Mouse (Mus musculus): ENCODE measurements at regions not wholly inside any gene's neighbourhood (a gene's known extent, or its start where the extent isn't known, plus 50 kb on each side); places are given as distances from the start of the nearest gene placed in this dataset.
"Not testable (repeated sequence)": the region's sequence is repeated elsewhere in the genome, so short reads cannot be mapped to it uniquely, and the experiment has no call there.

DNA sequence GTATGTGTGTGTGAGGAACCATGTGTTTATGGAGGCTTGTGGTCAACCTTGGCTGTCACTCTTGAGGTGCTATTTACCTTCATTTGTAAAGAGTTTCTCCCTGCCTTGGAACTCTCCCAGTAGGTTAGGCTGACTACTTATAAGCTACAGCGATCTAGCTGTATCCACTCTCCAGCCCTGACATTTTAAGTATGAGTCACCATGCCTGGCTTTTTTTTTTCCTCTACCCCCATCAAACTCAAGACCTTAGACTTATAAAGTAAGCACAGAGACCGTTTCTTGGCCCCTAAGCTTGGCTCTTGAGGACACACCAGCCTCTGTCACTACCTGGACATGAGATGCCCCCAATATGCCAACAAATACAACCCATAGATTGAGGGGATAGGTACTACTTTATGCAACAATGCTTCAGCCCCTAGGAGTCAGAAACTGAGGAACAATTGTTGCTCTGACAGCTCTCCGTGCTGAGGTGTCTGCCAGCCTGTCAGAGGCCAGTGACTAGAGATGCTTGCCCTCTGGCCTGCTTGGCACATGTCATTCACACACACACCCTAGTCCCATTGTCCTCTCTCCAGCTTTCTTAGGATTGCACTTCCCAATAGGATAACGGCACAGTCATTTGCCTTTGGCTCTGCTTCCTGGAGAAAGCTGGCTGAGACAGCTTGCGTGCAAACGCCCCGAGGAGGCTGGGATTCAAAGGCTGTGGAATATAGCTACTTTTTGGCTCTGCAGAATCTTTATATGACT is 193.8 kb upstream of the Prok2 start:
- Histone ChIP-seq H3K27me3 (0 out of 2 replicates have a peak, but pooled peaks cover 3% of the 10 kb centered on the region), H3K36me3 (ENCODE audit: poor library complexity, severe bottlenecking) (no peaks in the 10 kb centered on the region), H3K27ac (no peak overlapping the region; the same call in 1 of the 2 replicates), H3K9me3 (replicated peaks) (no peaks in the 10 kb centered on the region), H3K4me2 (no peak overlapping the region), H3K4me1 (peaks cover 20% of the 10 kb centered on the region), H3K4me3 (no peak overlapping the region), H3K9ac (no peak overlapping the region)
- 71% methylated on average over 7 of the region's 7 CpGs for WGBS
- ATAC-seq = no peak

GRCm38 (mm10) chr6:99918351-99918750 is 192.2 kb upstream of the Prok2 start:
- Histone ChIP-seq H3K9me3 (replicated peaks) (no peaks in the 10 kb centered on the region), H3K4me2 (no peak overlapping the region), H3K27ac (no peak overlapping the region), H3K4me3 (no peak overlapping the region), H3K36me3 (ENCODE audit: poor library complexity, severe bottlenecking) (no peaks in the 10 kb centered on the region), H3K27me3 (0 out of 2 replicates have a peak, but pooled peaks cover 3% of the 10 kb centered on the region), H3K4me1 (peaks cover 20% of the 10 kb centered on the region), H3K9ac (no peak overlapping the region)
- ATAC-seq = no peak
- WGBS = 65% methylated on average over 3 of the region's 3 CpGs

GRCm38 (mm10) chr6:99909921-99910320 is 183.7 kb upstream of the Prok2 start:
- no peaks in the 10 kb centered on the region for H3K27me3 ChIP-seq
- no peak overlapping the region for H3K9ac ChIP-seq
- H3K36me3 ChIP-seq (ENCODE audit: poor library complexity, severe bottlenecking) = no peaks in the 10 kb centered on the region
- H3K27ac ChIP-seq = no peak overlapping the region
- H3K9me3 ChIP-seq (replicated peaks) = no peaks in the 10 kb centered on the region
- no peak overlapping the region for H3K4me3 ChIP-seq
- H3K4me2 ChIP-seq = no peak overlapping the region
- no peak for ATAC-seq
- WGBS = 91% methylated on average over 7 of the region's 7 CpGs
- peaks cover 4% of the 10 kb centered on the region; the same call in 1 of the 2 replicates for H3K4me1 ChIP-seq

DNA sequence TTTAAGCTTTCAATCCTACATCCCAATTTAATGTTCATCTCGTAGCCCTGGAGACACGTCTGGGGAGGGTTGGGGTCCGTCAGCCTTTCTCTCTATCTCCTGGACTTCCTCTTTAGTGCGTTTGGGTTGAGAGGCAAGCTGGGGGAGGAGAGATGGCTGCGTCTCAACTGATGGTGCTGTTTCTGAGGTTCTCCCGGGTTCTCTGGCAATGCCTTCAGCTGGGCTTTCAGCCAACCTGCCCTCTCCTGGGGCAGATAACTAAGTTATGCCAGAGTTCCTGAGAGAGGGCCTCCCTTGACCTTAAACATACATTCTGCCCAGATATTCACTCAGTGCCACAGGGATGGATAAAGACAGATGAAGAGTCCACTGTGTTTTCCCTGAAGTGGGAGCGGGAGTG is 183.3 kb upstream of the Prok2 start:
- peaks cover 4% of the 10 kb centered on the region; the same call in 1 of the 2 replicates for H3K4me1 ChIP-seq
- H3K9me3 ChIP-seq (replicated peaks) = no peaks in the 10 kb centered on the region
- ATAC-seq = no peak
- H3K27ac ChIP-seq = no peak overlapping the region
- no peak overlapping the region for H3K9ac ChIP-seq
- 86% methylated on average over 7 of the region's 7 CpGs for WGBS
- no peak overlapping the region for H3K4me3 ChIP-seq
- no peaks in the 10 kb centered on the region for H3K27me3 ChIP-seq
- H3K4me2 ChIP-seq = no peak overlapping the region
- H3K36me3 ChIP-seq (ENCODE audit: poor library complexity, severe bottlenecking) = no peaks in the 10 kb centered on the region

GRCm38 (mm10) chr6:99908066-99908465 is 181.9 kb upstream of the Prok2 start:
- Histone ChIP-seq H3K27ac (no peak overlapping the region), H3K4me3 (no peak overlapping the region), H3K4me2 (no peak overlapping the region), H3K9me3 (replicated peaks) (no peaks in the 10 kb centered on the region), H3K36me3 (ENCODE audit: poor library complexity, severe bottlenecking) (no peaks in the 10 kb centered on the region), H3K4me1 (peaks cover 4% of the 10 kb centered on the region; the same call in 1 of the 2 replicates), H3K27me3 (0 out of 2 replicates have a peak, but pooled peaks cover 6% of the 10 kb centered on the region), H3K9ac (no peak overlapping the region)
- 90% methylated on average over 3 of the region's 3 CpGs for WGBS
- ATAC-seq = no peak

DNA sequence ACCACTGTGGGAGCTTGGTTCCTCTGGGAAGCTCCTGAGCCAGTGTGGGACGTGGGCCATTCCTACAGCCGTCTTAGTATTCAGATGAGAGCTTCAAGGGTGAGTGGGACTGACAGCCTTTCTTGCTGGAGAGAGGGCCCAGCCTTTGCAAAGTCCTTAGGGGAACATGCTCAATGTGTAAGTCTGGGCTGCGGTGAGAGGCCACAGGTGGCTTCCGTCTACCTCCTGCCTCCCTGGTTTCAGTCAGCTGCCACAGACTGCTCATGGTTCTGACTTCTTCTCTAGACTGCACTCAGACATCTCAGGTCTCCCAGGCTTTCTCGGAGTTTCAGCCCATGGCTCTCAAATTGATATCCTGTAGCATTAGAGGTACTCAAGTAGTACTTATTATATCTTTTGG is 179.0 kb upstream of the Prok2 start:
- H3K27me3 ChIP-seq = 0 out of 2 replicates have a peak, but pooled peaks cover 6% of the 10 kb centered on the region
- H3K27ac ChIP-seq = no peak overlapping the region
- H3K4me3 ChIP-seq = no peak overlapping the region
- no peaks in the 10 kb centered on the region for H3K4me1 ChIP-seq
- ATAC-seq = no peak
- H3K36me3 ChIP-seq (ENCODE audit: poor library complexity, severe bottlenecking) = no peaks in the 10 kb centered on the region
- no peak overlapping the region for H3K4me2 ChIP-seq
- 90% methylated on average over 5 of the region's 5 CpGs for WGBS
- no peaks in the 10 kb centered on the region for H3K9me3 ChIP-seq (replicated peaks)
- H3K9ac ChIP-seq = no peak overlapping the region

DNA sequence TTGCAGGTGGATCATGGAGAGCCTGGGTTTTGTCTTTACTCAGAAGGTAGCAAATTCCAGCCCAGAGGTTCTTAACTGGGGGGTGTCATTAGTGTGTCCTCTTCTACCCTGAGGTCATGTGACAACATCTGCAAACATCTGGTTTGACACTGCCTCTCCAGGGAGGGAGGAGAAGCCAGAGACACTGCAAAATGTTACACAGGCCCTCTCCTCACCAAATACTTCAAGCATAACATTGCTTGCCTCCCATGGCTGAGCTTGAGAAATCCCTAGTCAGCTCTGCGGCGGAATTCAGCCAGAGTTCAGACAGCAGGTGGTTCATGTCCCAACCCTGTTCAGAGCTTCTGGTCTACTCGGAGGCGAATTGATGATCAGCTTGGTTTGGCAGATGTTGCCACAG is 178.4 kb upstream of the Prok2 start:
- Histone ChIP-seq H3K4me3 (no peak overlapping the region), H3K9ac (no peak overlapping the region), H3K9me3 (replicated peaks) (no peaks in the 10 kb centered on the region), H3K27ac (no peak overlapping the region), H3K36me3 (ENCODE audit: poor library complexity, severe bottlenecking) (no peaks in the 10 kb centered on the region), H3K4me1 (no peaks in the 10 kb centered on the region), H3K27me3 (0 out of 2 replicates have a peak, but pooled peaks cover 6% of the 10 kb centered on the region), H3K4me2 (no peak overlapping the region)
- 75% methylated on average over 4 of the region's 4 CpGs for WGBS
- no peak for ATAC-seq

GRCm38 (mm10) chr6:99904044-99904443 is 177.9 kb upstream of the Prok2 start:
- H3K4me2 ChIP-seq; ATAC-seq; H3K9me3 ChIP-seq (replicated peaks); H3K27me3 ChIP-seq; H3K36me3 ChIP-seq (ENCODE audit: poor library complexity, severe bottlenecking); H3K9ac ChIP-seq; H3K4me3 ChIP-seq; H3K27ac ChIP-seq; H3K4me1 ChIP-seq: not testable (repeated sequence)

- H3K4me2 ChIP-seq = no peak overlapping the region
- no peaks in the 10 kb centered on the region for H3K4me1 ChIP-seq
- no peaks in the 10 kb centered on the region for H3K9me3 ChIP-seq (replicated peaks)
- WGBS = 87% methylated on average over 3 of the region's 3 CpGs
- no peak overlapping the region for H3K4me3 ChIP-seq
- H3K27me3 ChIP-seq = 0 out of 2 replicates have a peak, but pooled peaks cover 6% of the 10 kb centered on the region
- no peak overlapping the region for H3K9ac ChIP-seq
- H3K36me3 ChIP-seq (ENCODE audit: poor library complexity, severe bottlenecking) = no peaks in the 10 kb centered on the region
- ATAC-seq = no peak
- no peak overlapping the region for H3K27ac ChIP-seq
Measured at GRCm38 (mm10) chr6:99901564-99901963, 175.4 kb upstream of the Prok2 start.

DNA sequence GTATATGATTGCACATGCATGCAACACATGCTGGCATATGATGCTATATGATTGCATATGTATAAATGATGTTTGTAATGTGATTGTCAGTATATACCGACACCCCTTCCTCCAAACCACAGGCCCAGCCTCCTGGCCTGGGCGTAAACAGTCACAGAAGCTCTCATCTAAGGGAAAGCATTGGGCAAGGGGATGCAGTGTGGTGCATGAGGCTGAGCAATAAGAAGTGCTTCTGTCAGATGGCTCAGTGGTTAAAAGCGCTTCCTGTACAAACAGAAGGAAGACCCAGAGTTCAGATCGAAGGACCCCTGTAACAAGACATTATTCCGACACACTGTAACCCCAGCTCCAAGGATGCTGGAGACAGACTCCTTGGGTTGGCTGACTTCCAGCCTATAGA is 175.0 kb upstream of the Prok2 start:
- Histone ChIP-seq H3K9ac (no peak overlapping the region), H3K27me3 (0 out of 2 replicates have a peak, but pooled peaks cover 6% of the 10 kb centered on the region), H3K4me1 (no peaks in the 10 kb centered on the region), H3K9me3 (replicated peaks) (no peaks in the 10 kb centered on the region), H3K4me3 (no peak overlapping the region), H3K36me3 (ENCODE audit: poor library complexity, severe bottlenecking) (no peaks in the 10 kb centered on the region), H3K4me2 (no peak overlapping the region), H3K27ac (no peak overlapping the region)
- no peak for ATAC-seq
- 85% methylated on average over 5 of the region's 5 CpGs for WGBS

DNA sequence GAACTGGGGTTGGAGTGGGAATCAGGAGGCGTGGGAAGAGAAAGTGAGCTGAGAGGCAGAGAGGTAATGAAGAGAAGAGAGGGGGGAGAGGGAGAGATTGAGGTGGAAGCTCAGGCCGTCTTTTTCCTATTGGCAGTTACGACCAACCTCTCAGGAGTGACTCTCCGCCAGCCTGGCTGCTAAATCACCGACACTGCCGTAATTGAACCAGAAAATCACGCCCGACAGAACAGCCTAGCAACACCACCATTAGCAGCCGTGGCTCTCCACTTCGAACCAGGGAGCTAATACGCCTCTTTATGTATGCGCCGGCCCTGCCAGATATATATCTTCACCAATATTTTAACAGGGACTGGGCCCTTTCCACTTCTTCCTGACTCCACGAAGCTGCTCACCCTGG is 173.5 kb upstream of the Prok2 start:
- H3K4me1 ChIP-seq = no peaks in the 10 kb centered on the region
- H3K27ac ChIP-seq = no peak overlapping the region
- no peak for ATAC-seq
- WGBS = 69% methylated on average over 14 of the region's 14 CpGs
- H3K9ac ChIP-seq = no peak overlapping the region
- H3K27me3 ChIP-seq = 0 out of 2 replicates have a peak, but pooled peaks cover 6% of the 10 kb centered on the region
- H3K9me3 ChIP-seq (replicated peaks) = no peaks in the 10 kb centered on the region
- H3K4me2 ChIP-seq = no peak overlapping the region
- H3K4me3 ChIP-seq = no peak overlapping the region
- H3K36me3 ChIP-seq (ENCODE audit: poor library complexity, severe bottlenecking) = no peaks in the 10 kb centered on the region

DNA sequence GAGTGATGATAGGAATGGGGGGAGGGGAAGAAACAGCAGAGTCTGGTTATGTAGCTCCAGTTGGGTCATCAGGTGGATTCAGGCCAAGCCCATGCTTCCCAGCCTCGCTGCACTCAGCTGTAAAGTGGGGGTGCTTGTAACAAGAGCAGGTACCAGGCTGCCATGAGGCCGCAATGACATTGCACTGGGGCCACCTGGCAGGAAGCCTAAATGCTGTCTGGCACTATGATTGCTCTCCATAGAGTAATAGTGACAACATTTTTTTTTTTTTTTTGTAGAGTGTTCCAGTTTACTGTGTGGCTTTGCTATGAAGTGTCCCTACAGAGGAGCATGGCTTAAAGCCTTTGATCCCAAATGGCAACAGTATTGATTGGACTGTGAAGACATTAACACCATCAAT is 171.9 kb upstream of the Prok2 start:
- 84% methylated on average over 2 of the region's 2 CpGs for WGBS
- no peak overlapping the region for H3K27ac ChIP-seq

DNA sequence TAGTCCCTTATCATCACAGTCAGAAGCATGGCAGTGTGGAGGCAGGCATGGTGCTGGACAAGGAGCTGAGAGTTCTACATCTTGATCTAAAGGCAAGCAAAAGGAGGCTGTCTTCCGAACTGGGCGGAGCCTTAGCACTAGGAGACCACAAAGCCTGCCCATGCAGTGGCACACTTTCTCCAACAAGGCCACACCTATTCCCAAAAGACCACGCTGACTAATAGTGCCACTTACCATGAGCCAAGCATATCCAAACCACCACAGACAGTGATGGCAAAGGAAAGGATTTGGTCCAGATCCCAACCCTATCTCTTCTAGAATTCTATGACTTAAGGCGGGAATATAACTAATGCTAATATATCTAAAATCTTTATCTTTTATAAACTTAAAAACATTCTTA is 169.4 kb upstream of the Prok2 start:
- ATAC-seq = no peak
- no peaks in the 10 kb centered on the region; the same call in 1 of the 2 replicates for H3K27me3 ChIP-seq
- no peak overlapping the region for H3K9ac ChIP-seq
- H3K9me3 ChIP-seq (replicated peaks) = no peaks in the 10 kb centered on the region
- no peak overlapping the region for H3K27ac ChIP-seq
- no peaks in the 10 kb centered on the region for H3K4me1 ChIP-seq
- no peak overlapping the region for H3K4me3 ChIP-seq
- no peak overlapping the region for H3K4me2 ChIP-seq
- 92% methylated on average over 4 of the region's 4 CpGs for WGBS
- H3K36me3 ChIP-seq (ENCODE audit: poor library complexity, severe bottlenecking) = no peaks in the 10 kb centered on the region

More for the DNA sequence above, 171.9 kb upstream of the Prok2 start:
- H3K9ac ChIP-seq = no peak overlapping the region
- no peaks in the 10 kb centered on the region for H3K9me3 ChIP-seq (replicated peaks)
- H3K4me2 ChIP-seq = no peak overlapping the region
- H3K4me3 ChIP-seq = no peak overlapping the region
- ATAC-seq = no peak
- H3K4me1 ChIP-seq = no peaks in the 10 kb centered on the region
- no peaks in the 10 kb centered on the region for H3K27me3 ChIP-seq
- H3K36me3 ChIP-seq (ENCODE audit: poor library complexity, severe bottlenecking) = no peaks in the 10 kb centered on the region
